Mouse (Mus musculus) testis, adult 10 weeks (tissue): ENCODE measurements around the gene Foxd3. TPM values are rescaled to one million over a fixed set of nuclear protein-coding genes. Genes with fewer than 3 reads are reported as not detected.

ENCODE experiments used
- polyA plus RNA-seq: library from polyadenylated mRNA; stranded (reverse); fragments of 350-450 nt; fragmentation: Illumina TruSeq; extraction: RNeasy Lipid Tissue Mini Kit (QIAGEN cat#74804); gene quantifications from one replicate; pipeline ENCODE4 v1.2.3, GENCODE M21; 2014; ENCODE audit warnings: low read depth, low replicate concordance

Gene Foxd3
- not detected for polyA plus RNA-seq

GRCm38 (mm10) chr4:99655937-99656604 is at the start of gene Foxd3:
TSS of gene Foxd3 (plus strand) at chr4:99656299.

Other genes starting within 250 kb of the Foxd3 start
- gene Alg6, start 59.4 kb downstream of the Foxd3 start, polyA plus RNA-seq: 5.3 TPM
- 80.8 TPM for gene Efcab7, start 172.9 kb downstream of the Foxd3 start, polyA plus RNA-seq